Mouse (Mus musculus) lung, postnatal 0 days (tissue): ENCODE data around the gene Csdc2.

Experiments
- CTCF ChIP-seq: IDR thresholded peaks from 2 replicates; pipeline ENCODE4 v1.5.1; 2016; ENCODE audit warnings: antibody characterized with exemption, mild to moderate bottlenecking
- EP300 ChIP-seq: IDR thresholded peaks from 2 replicates; pipeline ENCODE4 v1.6.1; 2016; ENCODE audit warnings: antibody characterized with exemption, mild to moderate bottlenecking, control low read depth

GRCm38 (mm10) chr15:81914668-81915067, 21.9 kb upstream of the Csdc2 start:
- TF ChIP-seq CTCF (no peak), EP300 (no peak)
